Mouse (Mus musculus): Measurements from ENCODE around the gene Ctbp1. TPM values are rescaled to one million over a fixed set of nuclear protein-coding genes. Genes with fewer than 3 reads are reported as not detected.

Gene Ctbp1
- polyA plus RNA-seq, 1 experiment from 2014 or later = 560 TPM

DNA sequence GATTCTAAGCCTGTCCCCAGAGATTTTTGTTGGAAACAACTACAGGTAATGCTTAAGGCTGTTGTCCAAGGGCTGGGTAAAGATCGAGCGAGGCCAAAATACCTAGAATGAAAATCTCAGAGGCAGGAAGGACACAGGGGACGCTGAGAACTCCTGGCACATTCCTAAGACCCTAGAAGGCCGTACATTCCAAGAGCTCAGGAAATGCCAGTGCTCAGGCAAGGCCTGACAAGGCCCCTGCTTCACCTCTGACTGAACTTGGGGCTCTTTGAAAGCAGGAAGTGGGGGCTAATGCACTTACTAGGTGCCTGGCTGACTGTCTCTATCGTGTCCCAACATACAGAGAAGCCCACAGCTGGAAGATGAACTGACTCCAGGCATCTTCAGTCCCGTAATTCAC is 52.4 kb downstream of the Ctbp1 start:
- Histone ChIP-seq H3K9me3 (ENCODE audit: control insufficient read depth, low read length) (no peaks in the 10 kb centered on the region), H3K4me2 (ENCODE audit: low read depth, low read length, severe bottlenecking) (no peak overlapping the region), H3K36me3 (ENCODE audit: control insufficient read depth, insufficient read depth, low read length) (no peaks in the 10 kb centered on the region), H3K27me3 (ENCODE audit: control insufficient read depth, insufficient read depth, low read length) (no peaks in the 10 kb centered on the region), H3K9ac (ENCODE audit: low read length) (no peak overlapping the region), H3K27ac (ENCODE audit: low read depth, low read length) (no peak overlapping the region), H3K4me3 (ENCODE audit: low read depth, low read length) (no peak overlapping the region), H3K4me1 (replicated peaks; ENCODE audit: control insufficient read depth, insufficient read depth, low read length) (peaks cover 5% of the 10 kb centered on the region)
- DNase-seq (ENCODE audit: low spot score) (no peak), ATAC-seq (replicated peaks; ENCODE audit: low FRiP score) (no peak)
- WGBS = 69% methylated on average over 6 of the region's 6 CpGs

DNA sequence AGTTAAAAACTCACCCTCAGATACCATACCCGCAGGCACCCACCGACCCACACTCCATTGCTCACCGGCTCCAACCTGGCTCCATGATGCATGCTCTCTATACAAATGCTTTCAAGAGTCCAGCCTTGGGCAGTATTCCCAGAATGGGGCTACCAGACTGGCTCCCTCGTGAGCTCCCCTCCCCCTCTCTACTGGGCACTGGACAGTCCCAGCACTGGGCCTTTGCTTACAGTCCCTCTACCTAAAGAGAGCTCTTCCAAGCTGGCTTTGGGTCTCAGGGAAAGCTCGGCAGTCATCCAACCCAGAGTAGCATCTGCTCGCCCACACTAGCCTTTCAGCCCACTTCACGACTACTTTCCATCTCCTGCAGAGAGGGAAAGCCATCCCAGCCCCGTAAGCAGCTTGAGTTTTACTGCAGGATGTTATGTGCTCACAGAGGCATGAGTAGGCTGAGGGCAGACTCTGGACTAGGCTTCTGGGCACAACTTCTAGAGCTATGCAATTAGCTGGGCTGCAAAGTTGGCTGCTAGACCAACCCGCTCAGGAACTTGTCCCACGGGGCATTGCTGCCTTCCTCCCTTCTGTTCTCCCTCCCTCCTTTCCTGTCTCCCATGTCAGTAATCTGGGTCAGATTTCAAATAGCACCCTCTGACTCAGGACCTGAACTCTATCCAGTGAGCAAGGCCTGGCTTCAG is 54.3 kb downstream of the Ctbp1 start:
- Histone ChIP-seq H3K9me3 (ENCODE audit: control insufficient read depth, low read length) (no peaks in the 10 kb centered on the region), H3K4me2 (ENCODE audit: low read depth, low read length, severe bottlenecking) (no peak overlapping the region), H3K36me3 (ENCODE audit: control insufficient read depth, insufficient read depth, low read length) (no peaks in the 10 kb centered on the region), H3K27me3 (ENCODE audit: control insufficient read depth, insufficient read depth, low read length) (no peaks in the 10 kb centered on the region), H3K4me1 (replicated peaks; ENCODE audit: control insufficient read depth, insufficient read depth, low read length) (peaks cover 5% of the 10 kb centered on the region), H3K4me3 (ENCODE audit: low read depth, low read length) (no peak overlapping the region), H3K27ac (ENCODE audit: low read depth, low read length) (no peak overlapping the region), H3K9ac (ENCODE audit: low read length) (no peak overlapping the region)
- ATAC-seq (replicated peaks; ENCODE audit: low FRiP score) (no peak), DNase-seq (ENCODE audit: low spot score) (no peak)
- WGBS = 83% methylated on average over 10 of the region's 10 CpGs

DNA sequence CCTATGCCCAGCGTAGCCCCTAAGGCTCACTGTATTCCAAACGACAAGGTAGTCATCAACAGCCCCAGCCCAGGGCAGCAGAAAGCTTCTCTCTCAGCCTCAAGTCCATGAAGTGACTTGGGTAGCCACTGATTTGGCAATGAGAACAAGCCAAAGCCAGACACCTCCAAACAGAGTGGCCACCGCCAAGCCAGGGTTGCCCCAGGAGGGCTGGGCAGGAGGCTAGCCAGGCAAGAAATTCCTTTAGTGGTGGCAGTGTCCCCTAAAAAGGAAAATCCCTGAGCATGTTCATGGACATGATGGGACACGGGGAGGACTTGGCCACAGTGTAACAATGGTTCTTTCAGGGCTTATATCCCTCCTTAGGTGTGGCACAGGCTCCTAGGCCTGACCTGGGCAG is 55.0 kb downstream of the Ctbp1 start:
- no peaks in the 10 kb centered on the region for H3K27me3 ChIP-seq (ENCODE audit: control insufficient read depth, insufficient read depth, low read length)
- H3K4me1 ChIP-seq (replicated peaks; ENCODE audit: control insufficient read depth, insufficient read depth, low read length) = peaks cover 5% of the 10 kb centered on the region
- no peak for ATAC-seq (replicated peaks; ENCODE audit: low FRiP score)
- 90% methylated on average over 4 of the region's 4 CpGs for WGBS
- no peak for DNase-seq (ENCODE audit: low spot score)
- no peak overlapping the region for H3K9ac ChIP-seq (ENCODE audit: low read length)
- no peaks in the 10 kb centered on the region for H3K9me3 ChIP-seq (ENCODE audit: control insufficient read depth, low read length)
- H3K36me3 ChIP-seq (ENCODE audit: control insufficient read depth, insufficient read depth, low read length) = no peaks in the 10 kb centered on the region
- no peak overlapping the region for H3K4me3 ChIP-seq (ENCODE audit: low read depth, low read length)
- H3K4me2 ChIP-seq (ENCODE audit: low read depth, low read length, severe bottlenecking) = no peak overlapping the region
- H3K27ac ChIP-seq (ENCODE audit: low read depth, low read length) = no peak overlapping the region

DNA sequence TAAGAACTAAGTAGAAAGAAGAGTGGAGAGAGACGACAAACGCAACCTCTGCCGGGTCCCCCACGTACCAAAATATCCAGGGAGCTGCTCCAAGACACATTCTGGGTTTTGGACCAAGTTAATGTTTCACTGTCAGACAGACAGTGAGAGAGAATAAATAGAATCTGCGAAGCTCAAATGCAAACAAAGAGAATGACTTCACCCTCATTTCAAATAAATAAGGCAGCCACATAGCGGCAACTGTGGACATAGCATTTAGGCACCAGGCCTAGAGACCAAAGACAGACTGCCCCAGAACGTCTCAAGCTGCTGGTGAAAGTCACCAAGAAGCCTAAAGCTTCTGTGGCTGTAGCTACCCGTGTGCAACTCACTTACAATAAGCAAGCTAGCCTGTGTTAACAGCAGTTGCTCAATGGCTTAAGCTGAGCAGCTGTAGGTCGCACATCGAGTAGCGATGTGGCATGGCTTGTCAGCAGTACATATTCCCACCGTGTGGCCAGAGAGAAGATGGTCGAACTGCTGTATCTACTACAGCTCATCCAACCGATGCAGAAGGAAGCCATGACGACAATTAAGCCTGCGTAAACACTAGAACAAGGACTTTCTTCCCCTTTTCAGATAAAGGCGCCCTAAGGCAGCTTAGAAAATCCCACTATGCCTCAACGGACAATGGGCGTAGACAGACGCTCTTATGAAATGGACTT is 55.9 kb downstream of the Ctbp1 start:
- 79% methylated on average over 20 of the region's 20 CpGs for WGBS
- H3K36me3 ChIP-seq (ENCODE audit: control insufficient read depth, insufficient read depth, low read length) = no peaks in the 10 kb centered on the region
- DNase-seq (ENCODE audit: low spot score) (no peak), ATAC-seq (replicated peaks; ENCODE audit: low FRiP score) (no peak)
- H3K4me3 ChIP-seq (ENCODE audit: low read depth, low read length) = no peak overlapping the region
- no peak overlapping the region for H3K27ac ChIP-seq (ENCODE audit: low read depth, low read length)
- no peaks in the 10 kb centered on the region for H3K9me3 ChIP-seq (ENCODE audit: control insufficient read depth, low read length)
- H3K4me1 ChIP-seq (replicated peaks; ENCODE audit: control insufficient read depth, insufficient read depth, low read length) = peaks cover 5% of the 10 kb centered on the region
- no peak overlapping the region for H3K9ac ChIP-seq (ENCODE audit: low read length)
- no peak overlapping the region for H3K4me2 ChIP-seq (ENCODE audit: low read depth, low read length, severe bottlenecking)
- H3K27me3 ChIP-seq (ENCODE audit: control insufficient read depth, insufficient read depth, low read length) = no peaks in the 10 kb centered on the region

DNA sequence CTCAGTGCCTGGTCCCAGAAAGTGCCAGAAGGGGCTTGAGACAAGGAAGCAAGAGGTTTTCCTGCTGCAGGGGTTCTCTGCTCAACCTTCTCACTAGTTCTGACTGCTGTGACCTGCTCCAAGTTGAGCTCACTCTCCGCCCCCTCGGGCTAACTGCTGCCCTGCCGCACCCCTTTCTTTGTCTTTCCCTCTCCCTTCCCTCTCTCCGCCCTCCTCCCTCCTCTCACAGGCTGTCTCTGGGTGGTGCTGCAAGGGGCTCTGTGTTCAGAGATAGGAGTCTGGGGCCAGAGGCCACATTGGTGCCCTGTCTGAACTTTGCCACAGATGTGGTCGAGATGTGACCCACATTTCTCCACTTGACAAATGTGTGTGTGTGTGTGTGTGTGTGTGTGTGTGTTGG is 56.7 kb downstream of the Ctbp1 start, which contains the start of gene Spon2:
TSS of gene Spon2 (minus strand) at position 375 of the 400 bp plus-strand sequence.
- Histone ChIP-seq H3K27ac (ENCODE audit: low read depth, low read length) (no peak within 1 kb of the TSS), H3K4me3 (ENCODE audit: low read depth, low read length) (no peak within 1 kb of the TSS), H3K36me3 (ENCODE audit: control insufficient read depth, insufficient read depth, low read length) (no peaks in the 10 kb centered on the region), H3K9me3 (ENCODE audit: control insufficient read depth, low read length) (no peaks in the 10 kb centered on the region), H3K4me1 (replicated peaks; ENCODE audit: control insufficient read depth, insufficient read depth, low read length) (peaks cover 5% of the 10 kb centered on the region), H3K27me3 (ENCODE audit: control insufficient read depth, insufficient read depth, low read length) (no peaks in the 10 kb centered on the region), H3K9ac (ENCODE audit: low read length) (no peak within 1 kb of the TSS), H3K4me2 (ENCODE audit: low read depth, low read length, severe bottlenecking) (no peak within 1 kb of the TSS)
- WGBS = 14% methylated on average over 5 of the region's 5 CpGs
- DNase-seq (ENCODE audit: low spot score) = peak; percentile 61
- no peak for ATAC-seq (replicated peaks; ENCODE audit: low FRiP score)

GRCm38 (mm10) chr5:33217663-33218062 is 57.1 kb downstream of the Ctbp1 start:
- H3K4me1 ChIP-seq (replicated peaks; ENCODE audit: control insufficient read depth, insufficient read depth, low read length) = peaks cover 5% of the 10 kb centered on the region
- WGBS = 49% methylated on average over 3 of the region's 3 CpGs
- no peak overlapping the region for H3K27ac ChIP-seq (ENCODE audit: low read depth, low read length)

DNA sequence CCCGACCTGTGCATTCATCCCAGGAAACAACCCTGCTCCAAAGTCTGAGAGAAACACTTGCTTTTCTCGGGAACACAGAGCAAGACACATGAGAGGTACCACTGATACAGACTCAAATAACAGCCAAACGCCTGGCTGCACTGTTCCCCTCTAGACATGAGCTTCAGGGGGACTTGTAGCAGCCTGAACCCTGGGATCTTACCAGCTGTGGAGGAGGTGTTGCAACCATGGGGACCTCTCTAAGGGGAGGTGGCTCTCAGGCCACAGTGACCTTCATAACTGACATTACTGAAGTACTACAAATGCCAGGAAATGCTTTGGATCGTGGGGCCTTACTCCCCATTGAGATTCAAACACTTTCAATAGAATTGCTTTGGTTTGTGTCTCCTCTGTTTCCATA is 60.1 kb downstream of the Ctbp1 start:
- H3K9ac ChIP-seq (ENCODE audit: low read length) = no peak overlapping the region
- ATAC-seq (replicated peaks; ENCODE audit: low FRiP score) (no peak), DNase-seq (ENCODE audit: low spot score) (peak; percentile 17)
- H3K27ac ChIP-seq (ENCODE audit: low read depth, low read length) = no peak overlapping the region
- no peak overlapping the region for H3K4me3 ChIP-seq (ENCODE audit: low read depth, low read length)
- 79% methylated on average over 4 of the region's 4 CpGs for WGBS
- no peaks in the 10 kb centered on the region for H3K9me3 ChIP-seq (ENCODE audit: control insufficient read depth, low read length)
- no peaks in the 10 kb centered on the region for H3K36me3 ChIP-seq (ENCODE audit: control insufficient read depth, insufficient read depth, low read length)
- H3K4me1 ChIP-seq (replicated peaks; ENCODE audit: control insufficient read depth, insufficient read depth, low read length) = peaks cover 5% of the 10 kb centered on the region
- H3K4me2 ChIP-seq (ENCODE audit: low read depth, low read length, severe bottlenecking) = no peak overlapping the region
- no peaks in the 10 kb centered on the region for H3K27me3 ChIP-seq (ENCODE audit: control insufficient read depth, insufficient read depth, low read length)

More at GRCm38 (mm10) chr5:33217663-33218062, 57.1 kb downstream of the Ctbp1 start:
- H3K4me3 ChIP-seq (ENCODE audit: low read depth, low read length) = no peak overlapping the region
- no peaks in the 10 kb centered on the region for H3K27me3 ChIP-seq (ENCODE audit: control insufficient read depth, insufficient read depth, low read length)
- DNase-seq (ENCODE audit: low spot score) = peak; percentile 52
- H3K36me3 ChIP-seq (ENCODE audit: control insufficient read depth, insufficient read depth, low read length) = no peaks in the 10 kb centered on the region
- no peak overlapping the region for H3K9ac ChIP-seq (ENCODE audit: low read length)
- no peak overlapping the region for H3K4me2 ChIP-seq (ENCODE audit: low read depth, low read length, severe bottlenecking)
- no peak for ATAC-seq (replicated peaks; ENCODE audit: low FRiP score)
- H3K9me3 ChIP-seq (ENCODE audit: control insufficient read depth, low read length) = no peaks in the 10 kb centered on the region

DNA sequence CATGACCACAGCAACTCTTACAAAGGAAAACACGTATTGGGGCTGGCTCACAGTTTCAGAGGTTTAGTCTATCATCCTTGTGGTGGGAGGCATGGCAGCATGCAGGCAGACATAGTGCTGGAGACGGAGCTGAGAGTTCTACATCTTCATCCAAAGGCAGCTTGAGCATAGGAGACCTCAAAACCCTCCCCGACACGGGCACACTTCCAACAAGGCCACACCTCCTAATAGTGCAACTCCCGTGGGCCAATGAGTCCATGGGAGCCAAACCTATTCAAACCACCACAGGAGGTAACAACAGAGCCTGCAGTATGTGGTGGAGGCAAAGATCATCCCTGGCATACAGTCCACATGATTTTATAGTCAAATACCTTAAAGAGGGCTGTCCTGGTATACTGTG is 63.5 kb downstream of the Ctbp1 start:
- Histone ChIP-seq H3K4me1 (replicated peaks; ENCODE audit: control insufficient read depth, insufficient read depth, low read length) (no peaks in the 10 kb centered on the region), H3K9ac (ENCODE audit: low read length) (no peak overlapping the region), H3K27ac (ENCODE audit: low read depth, low read length) (no peak overlapping the region), H3K4me3 (ENCODE audit: low read depth, low read length) (no peak overlapping the region), H3K27me3 (ENCODE audit: control insufficient read depth, insufficient read depth, low read length) (no peaks in the 10 kb centered on the region), H3K36me3 (ENCODE audit: control insufficient read depth, insufficient read depth, low read length) (no peaks in the 10 kb centered on the region), H3K9me3 (ENCODE audit: control insufficient read depth, low read length) (no peaks in the 10 kb centered on the region), H3K4me2 (ENCODE audit: low read depth, low read length, severe bottlenecking) (no peak overlapping the region)
- no peak for ATAC-seq (replicated peaks; ENCODE audit: low FRiP score)
- WGBS = 89% methylated on average over 5 of the region's 5 CpGs
- DNase-seq (ENCODE audit: low spot score) = peak; percentile 3

DNA sequence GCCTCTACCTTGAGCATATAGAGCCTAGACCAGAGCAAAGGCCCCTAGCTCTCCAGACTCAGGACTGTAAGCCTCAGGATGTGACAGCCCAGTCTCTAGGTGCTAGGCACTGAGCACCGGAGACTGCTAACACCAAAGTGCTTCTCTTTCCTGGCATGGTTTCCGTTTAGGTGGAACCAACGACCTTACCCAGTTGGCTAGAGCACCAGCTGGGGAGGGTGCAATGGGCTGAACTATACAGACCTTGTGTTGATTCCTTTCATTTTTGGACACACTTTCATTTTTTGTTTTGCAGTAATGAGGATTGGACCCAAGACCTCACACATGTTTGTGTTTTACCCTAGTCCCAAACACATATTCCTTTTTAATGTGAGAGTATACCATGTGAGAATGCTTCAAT is 64.3 kb downstream of the Ctbp1 start:
- H3K4me2 ChIP-seq (ENCODE audit: low read depth, low read length, severe bottlenecking) = no peak overlapping the region
- H3K4me3 ChIP-seq (ENCODE audit: low read depth, low read length) = no peak overlapping the region
- no peaks in the 10 kb centered on the region for H3K36me3 ChIP-seq (ENCODE audit: control insufficient read depth, insufficient read depth, low read length)
- DNase-seq (ENCODE audit: low spot score) (peak; percentile 26), ATAC-seq (replicated peaks; ENCODE audit: low FRiP score) (no peak)
- H3K4me1 ChIP-seq (replicated peaks; ENCODE audit: control insufficient read depth, insufficient read depth, low read length) = no peaks in the 10 kb centered on the region
- no peaks in the 10 kb centered on the region for H3K27me3 ChIP-seq (ENCODE audit: control insufficient read depth, insufficient read depth, low read length)
- no peak overlapping the region for H3K27ac ChIP-seq (ENCODE audit: low read depth, low read length)
- 95% methylated on average over 3 of the region's 3 CpGs for WGBS
- H3K9me3 ChIP-seq (ENCODE audit: control insufficient read depth, low read length) = no peaks in the 10 kb centered on the region
- H3K9ac ChIP-seq (ENCODE audit: low read length) = no peak overlapping the region
